Mouse (Mus musculus) gastrocnemius, postnatal 36 days (tissue): ENCODE measurements around the gene Cog1. TPM values are rescaled to one million over a fixed set of nuclear protein-coding genes. Genes with fewer than 3 reads are reported as not detected.

Source experiments
- DNase-seq, 2 experiments: peaks; one replicate each; pipeline ENCODE4 v3.0.0; 2022
- intact Hi-C: fragments of 180-260 bp; cut with DNase I; formaldehyde crosslinking; loops from one replicate; pipeline ENCODE4 v1.15.1; 2025
- long read RNA-seq, 2 experiments: library from polyadenylated mRNA; stranded (forward); transcript quantifications; one replicate each; pipeline ENCODE4 v2.0.0; 2021
- total RNA-seq, 2 experiments: library from RNA; stranded (reverse); gene quantifications; 2 replicates each; pipeline ENCODE4 v1.2.3; 2021

Cog1 gene
- 10 to 100 TPM; 18.2 to 18.9 TPM for total RNA-seq
- long read RNA-seq, experiment 1, partial matches to known transcripts, result 7 of 26 reads
- long read RNA-seq, experiment 1, other reads (novel, unspliced or antisense), result 15 of 26 reads
- long read RNA-seq, experiment 2, transcript Cog1-201 (14 exons, 3,935 nt), result major isoform, 7 of 32 reads
- long read RNA-seq, experiment 2, partial matches to known transcripts, result 5 of 32 reads
- long read RNA-seq, experiment 2, other reads (novel, unspliced or antisense), result 20 of 32 reads

- DNase-seq, result no peak
- intact Hi-C loops, result loop anchor here (2.0 to 5.0 kb wide), 2 partner anchors 33 to 162 kb away; partner anchors contain the start of genes D11Wsu47e and Fam104a
These were observed at the start of gene Cog1 for GRCm38 (mm10) chr11:113648690-113649352. Gene Cog1 (plus strand): TSS chr11:113649169.

GRCm38 (mm10) chr11:113600526-113601245 is 48.3 kb upstream of the Cog1 start:
- no peak for DNase-seq
- intact Hi-C loops, result no loop called here

- DNase-seq, result no peak
- intact Hi-C loops, result no loop called here
These were observed 47.2 kb upstream of the Cog1 start for GRCm38 (mm10) chr11:113601616-113602343.

- intact Hi-C loops, result no loop called here
- DNase-seq, result no peak
These were observed 41.4 kb upstream of the Cog1 start for GRCm38 (mm10) chr11:113607556-113607955.

- DNase-seq, result no peak
- intact Hi-C loops, result no loop called here
These were observed 39.4 kb upstream of the Cog1 start for GRCm38 (mm10) chr11:113609581-113609980.

- intact Hi-C loops, result loop anchor here (5.0 to 10.0 kb wide), 2 partner anchors 105 to 433 kb away; no protein-coding TSS in a partner anchor
- DNase-seq, result no peak
These were observed 38.7 kb upstream of the Cog1 start for GRCm38 (mm10) chr11:113610266-113610665.

GRCm38 (mm10) chr11:113611112-113611646 is 37.8 kb upstream of the Cog1 start:
- intact Hi-C loops, result loop anchor here (5.0 to 10.0 kb wide), 2 partner anchors 106 to 434 kb away; no protein-coding TSS in a partner anchor
- no peak for DNase-seq

GRCm38 (mm10) chr11:113611664-113612611 is 37.0 kb upstream of the Cog1 start:
- intact Hi-C loops, result loop anchor here (5.0 to 10.0 kb wide), 2 partner anchors 107 to 435 kb away; no protein-coding TSS in a partner anchor
- DNase-seq, result peak; percentile 29 to 40

GRCm38 (mm10) chr11:113614476-113614875 is 34.5 kb upstream of the Cog1 start:
- DNase-seq, result no peak
- intact Hi-C loops, result loop anchor here (5.0 to 10.0 kb wide), 2 partner anchors 110 to 437 kb away; no protein-coding TSS in a partner anchor

- intact Hi-C loops, result loop anchor here (10.0 kb wide), 1 partner anchor 113 kb away; no protein-coding TSS in a partner anchor
- peak in 1 of 2 experiments; percentile 25 for DNase-seq
These were observed 31.6 kb upstream of the Cog1 start for GRCm38 (mm10) chr11:113617132-113617911.

GRCm38 (mm10) chr11:113618303-113618671 is 30.7 kb upstream of the Cog1 start:
- DNase-seq, result no peak
- intact Hi-C loops, result loop anchor here (2.0 to 10.0 kb wide), 2 partner anchors 113 to 323 kb away; no protein-coding TSS in a partner anchor

- intact Hi-C loops, result loop anchor here (2.0 to 10.0 kb wide), 2 partner anchors 114 to 324 kb away; no protein-coding TSS in a partner anchor
- DNase-seq, result peak; percentile 14 to 21
These were observed 30.1 kb upstream of the Cog1 start, which contains the start of gene Sstr2 for GRCm38 (mm10) chr11:113618672-113619419. Gene Sstr2 (plus strand): TSS chr11:113619342.

- no peak for DNase-seq
- intact Hi-C loops, result loop anchor here (2.0 to 10.0 kb wide), 3 partner anchors 115 to 437 kb away; no protein-coding TSS in a partner anchor
These were observed 29.4 kb upstream of the Cog1 start for GRCm38 (mm10) chr11:113619420-113620080.

- no peak for DNase-seq
- intact Hi-C loops, result loop anchor here (5.0 kb wide), 1 partner anchor 439 kb away; no protein-coding TSS in a partner anchor
These were observed 28.0 kb upstream of the Cog1 start for GRCm38 (mm10) chr11:113621001-113621400.

- no peak for DNase-seq
- intact Hi-C loops, result loop anchor here (5.0 kb wide), 1 partner anchor 440 kb away; no protein-coding TSS in a partner anchor
These were observed 26.9 kb upstream of the Cog1 start for GRCm38 (mm10) chr11:113622028-113622427.

- no peak for DNase-seq
- intact Hi-C loops, result no loop called here
These were observed 23.5 kb upstream of the Cog1 start for GRCm38 (mm10) chr11:113625437-113625836.
